Mouse (Mus musculus) forebrain, embryonic 11.5 days (tissue): ENCODE measurements around the gene Adamts2. TPM values are rescaled to one million over a fixed set of nuclear protein-coding genes. Genes with fewer than 3 reads are reported as not detected.

ENCODE experiments used
- ATAC-seq: fragments of 200-750 bp; cut with Nextera tagmentation; replicated peaks from 2 replicates; pipeline ENCODE4 v1.8.0; 2017; ENCODE audit warnings: moderate TSS enrichment; ENCODE audit not compliant: low FRiP score
- DNase-seq: peaks from one replicate; pipeline ENCODE4 v3.0.0-alpha.2; 2017; ENCODE audit warnings: low spot score
- H3K27ac ChIP-seq: fragments of 300-500 bp; sonication (generic); 2 replicates; pipeline ENCODE4 v1.5.1; 2014; ENCODE audit warnings: low read depth, low read length
- H3K27me3 ChIP-seq: fragments of 300-500 bp; sonication (generic); 2 replicates; pipeline ENCODE4 v1.6.1; 2014; ENCODE audit warnings: mild to moderate bottlenecking, low read length, mixed read lengths; ENCODE audit not compliant: control insufficient read depth, insufficient read depth
- H3K36me3 ChIP-seq: fragments of 300-500 bp; sonication (generic); 2 replicates; pipeline ENCODE4 v1.6.1; 2014; ENCODE audit warnings: mild to moderate bottlenecking, low read length, moderate library complexity, mixed read lengths; ENCODE audit not compliant: control insufficient read depth, insufficient read depth
- H3K4me1 ChIP-seq: fragments of 300-500 bp; sonication (generic); replicated peaks from 2 replicates; pipeline ENCODE4 v1.6.1; 2014; ENCODE audit warnings: low read length, mixed read lengths; ENCODE audit not compliant: control insufficient read depth, insufficient read depth
- H3K4me2 ChIP-seq: fragments of 300-500 bp; sonication (generic); 2 replicates; pipeline ENCODE4 v1.6.1; 2014; ENCODE audit warnings: low read depth, mild to moderate bottlenecking, low read length, moderate library complexity, mixed read lengths; ENCODE audit not compliant: severe bottlenecking
- H3K4me3 ChIP-seq: fragments of 300-500 bp; sonication (generic); 2 replicates; pipeline ENCODE4 v1.5.1; 2014; ENCODE audit warnings: low read depth, low read length
- H3K9ac ChIP-seq: fragments of 300-500 bp; sonication (generic); 2 replicates; pipeline ENCODE4 v1.6.1; 2014; ENCODE audit warnings: low read length
- H3K9me3 ChIP-seq: fragments of 300-500 bp; sonication (generic); 2 replicates; pipeline ENCODE4 v1.6.1; 2016; ENCODE audit warnings: low read length, mixed read lengths; ENCODE audit not compliant: control insufficient read depth
- WGBS: fragments of 180-500 bp; shearing (Covaris S2); extraction: QIAGEN DNeasy Blood & Tissue Kit; methylation state at CpG from one replicate; pipeline ENCODE4 v1.1.7; 2014; 5-methylcytosine and 5-hydroxymethylcytosine counted together
- polyA plus RNA-seq: library from polyadenylated mRNA; unstranded; fragments of >200 nt; fragmentation: Nextera tagmentation; extraction: Ambion mirVana; gene quantifications from 2 replicates; pipeline ENCODE4 v1.2.1, GENCODE M21; 2014

Adamts2 gene
- polyA plus RNA-seq, result 1.0 and 1.6 TPM in 2 replicates

GRCm38 (mm10) chr11:50601641-50602355, at the start of gene Adamts2:
Gene Adamts2 (plus strand): TSS chr11:50602084.
- Histone ChIP-seq H3K4me3 (peak within 1 kb of the TSS; percentile 54), H3K9me3 (no peaks in the 10 kb centered on the region), H3K9ac (peak within 1 kb of the TSS; percentile 44), H3K4me2 (peak within 1 kb of the TSS; percentile 99), H3K27me3 (peaks cover 52% of the 10 kb centered on the region), H3K27ac (no peak within 1 kb of the TSS), H3K36me3 (no peaks in the 10 kb centered on the region), H3K4me1 (peaks cover 8% of the 10 kb centered on the region; the same call in 1 of the 2 replicates)
- WGBS, result under 1% methylated on average over 72 of the region's 82 CpGs
- DNase-seq (peak; percentile 86), ATAC-seq (peak; percentile 68)

GRCm38 (mm10) chr11:50557064-50557463, 44.8 kb upstream of the Adamts2 start:
- WGBS, result 93% methylated on average over 3 of the region's 3 CpGs
- Histone ChIP-seq H3K4me3 (no peak overlapping the region), H3K9ac (no peak overlapping the region), H3K9me3 (no peaks in the 10 kb centered on the region), H3K27ac (no peak overlapping the region), H3K36me3 (no peaks in the 10 kb centered on the region), H3K27me3 (no peaks in the 10 kb centered on the region), H3K4me2 (no peak overlapping the region), H3K4me1 (no peaks in the 10 kb centered on the region)
- DNase-seq (no peak), ATAC-seq (no peak)

- H3K36me3 ChIP-seq, result no peaks in the 10 kb centered on the region
- no peak overlapping the region for H3K27ac ChIP-seq
- H3K4me1 ChIP-seq, result no peaks in the 10 kb centered on the region
- 35% methylated on average over 4 of the region's 4 CpGs for WGBS
- ATAC-seq, result no peak
- DNase-seq, result no peak
- H3K9me3 ChIP-seq, result no peaks in the 10 kb centered on the region
- H3K27me3 ChIP-seq, result no peaks in the 10 kb centered on the region
- no peak overlapping the region for H3K4me3 ChIP-seq
- no peak overlapping the region for H3K9ac ChIP-seq
- H3K4me2 ChIP-seq, result no peak overlapping the region
Observed at GRCm38 (mm10) chr11:50559108-50559507, 42.8 kb upstream of the Adamts2 start.

- Histone ChIP-seq H3K4me1 (no peaks in the 10 kb centered on the region), H3K4me2 (no peak overlapping the region), H3K27ac (no peak overlapping the region), H3K9ac (no peak overlapping the region), H3K27me3 (no peaks in the 10 kb centered on the region), H3K36me3 (no peaks in the 10 kb centered on the region), H3K4me3 (no peak overlapping the region), H3K9me3 (no peaks in the 10 kb centered on the region)
- DNase-seq (no peak), ATAC-seq (no peak)
- WGBS, result 82% methylated on average over 20 of the region's 20 CpGs
Observed at GRCm38 (mm10) chr11:50565466-50566211, 36.2 kb upstream of the Adamts2 start.

GRCm38 (mm10) chr11:50571448-50571847, 30.4 kb upstream of the Adamts2 start:
- H3K9me3 ChIP-seq, result no peaks in the 10 kb centered on the region
- H3K4me2 ChIP-seq, result no peak overlapping the region
- no peak overlapping the region for H3K9ac ChIP-seq
- WGBS, result 85% methylated on average over 6 of the region's 6 CpGs
- no peaks in the 10 kb centered on the region for H3K27me3 ChIP-seq
- no peaks in the 10 kb centered on the region for H3K36me3 ChIP-seq
- DNase-seq (no peak), ATAC-seq (no peak)
- H3K27ac ChIP-seq, result no peak overlapping the region
- H3K4me1 ChIP-seq, result no peaks in the 10 kb centered on the region
- H3K4me3 ChIP-seq, result no peak overlapping the region

GRCm38 (mm10) chr11:50576521-50576920, 25.4 kb upstream of the Adamts2 start:
- WGBS, result 77% methylated on average over 4 of the region's 4 CpGs

GRCm38 (mm10) chr11:50587026-50587425, 14.9 kb upstream of the Adamts2 start:
- ATAC-seq, result no peak
- Histone ChIP-seq H3K4me2 (no peak overlapping the region), H3K36me3 (no peaks in the 10 kb centered on the region), H3K27ac (no peak overlapping the region), H3K27me3 (no peaks in the 10 kb centered on the region), H3K9me3 (no peaks in the 10 kb centered on the region), H3K4me3 (no peak overlapping the region), H3K9ac (no peak overlapping the region), H3K4me1 (no peaks in the 10 kb centered on the region)
- peak; percentile 65 for DNase-seq
- WGBS, result 53% methylated on average over 7 of the region's 7 CpGs

More at GRCm38 (mm10) chr11:50576521-50576920, 25.4 kb upstream of the Adamts2 start:
- H3K36me3 ChIP-seq, result no peaks in the 10 kb centered on the region
- DNase-seq, result no peak
- H3K4me2 ChIP-seq, result no peak overlapping the region
- no peak for ATAC-seq
- no peaks in the 10 kb centered on the region for H3K4me1 ChIP-seq
- H3K27ac ChIP-seq, result no peak overlapping the region
- H3K9me3 ChIP-seq, result no peaks in the 10 kb centered on the region
- no peaks in the 10 kb centered on the region for H3K27me3 ChIP-seq
- no peak overlapping the region for H3K4me3 ChIP-seq
- no peak overlapping the region for H3K9ac ChIP-seq

- no peaks in the 10 kb centered on the region for H3K9me3 ChIP-seq
- no peak overlapping the region for H3K4me3 ChIP-seq
- no peaks in the 10 kb centered on the region for H3K36me3 ChIP-seq
- H3K4me1 ChIP-seq, result no peaks in the 10 kb centered on the region
- 15% methylated on average over 3 of the region's 3 CpGs for WGBS
- H3K27ac ChIP-seq, result no peak overlapping the region
- no peaks in the 10 kb centered on the region for H3K27me3 ChIP-seq
- no peak for ATAC-seq
- no peak overlapping the region for H3K4me2 ChIP-seq
- H3K9ac ChIP-seq, result no peak overlapping the region
- DNase-seq, result peak; percentile 79
Observed at GRCm38 (mm10) chr11:50587787-50588186, 14.1 kb upstream of the Adamts2 start.
